Mouse (Mus musculus) hindbrain, embryonic 10.5 days (tissue): Measurements from ENCODE around the gene Gimap8. TPM values are rescaled to one million over a fixed set of nuclear protein-coding genes. Genes with fewer than 3 reads are reported as not detected.

ENCODE experiments used
- DNase-seq: peaks from one replicate; pipeline ENCODE4 v3.0.0-alpha.2; 2017; ENCODE audit warnings: low spot score
- H3K27ac ChIP-seq: fragments of 300-500 bp; sonication (generic); 2 replicates; pipeline ENCODE4 v1.5.1; 2016; ENCODE audit warnings: mild to moderate bottlenecking, moderate library complexity
- H3K27me3 ChIP-seq: fragments of 300-500 bp; sonication (generic); 2 replicates; pipeline ENCODE4 v1.6.1; 2016; ENCODE audit warnings: mild to moderate bottlenecking; ENCODE audit not compliant: poor library complexity, insufficient read depth, severe bottlenecking
- H3K36me3 ChIP-seq: fragments of 300-500 bp; sonication (generic); 2 replicates; pipeline ENCODE4 v1.6.1; 2016; ENCODE audit warnings: mild to moderate bottlenecking, moderate library complexity
- H3K4me1 ChIP-seq: fragments of 300-500 bp; sonication (generic); replicated peaks from 2 replicates; pipeline ENCODE4 v1.6.1; 2016; ENCODE audit warnings: mild to moderate bottlenecking
- H3K4me3 ChIP-seq: fragments of 300-500 bp; sonication (generic); 2 replicates; pipeline ENCODE4 v1.5.1; 2016; ENCODE audit warnings: mild to moderate bottlenecking, moderate library complexity
- H3K9me3 ChIP-seq: fragments of 300-500 bp; sonication (generic); 2 replicates; pipeline ENCODE4 v1.6.1; 2016; ENCODE audit warnings: mild to moderate bottlenecking, moderate library complexity
- WGBS: fragments of 180-500 bp; shearing (Covaris S2); methylation state at CpG from one replicate; pipeline ENCODE4 v1.1.7; 2016; 5-methylcytosine and 5-hydroxymethylcytosine counted together
- polyA plus RNA-seq: library from polyadenylated mRNA; unstranded; fragments of >200 nt; fragmentation: Nextera tagmentation; extraction: Ambion mirVana; gene quantifications from 2 replicates; pipeline ENCODE4 v1.2.1, GENCODE M21; 2016

The Gimap8 gene
- polyA plus RNA-seq, 1 experiment from 2014 or later = 0.37 TPM

GRCm38 (mm10) chr6:48626464-48626863 is 20.6 kb upstream of the Gimap8 start, which contains the start of gene AI854703:
TSS of gene AI854703 (plus strand) at chr6:48626764.
- H3K9me3 ChIP-seq = no peaks in the 10 kb centered on the region
- peaks cover 7% of the 10 kb centered on the region; the same call in 1 of the 2 replicates for H3K36me3 ChIP-seq
- peaks cover 66% of the 10 kb centered on the region for H3K27me3 ChIP-seq
- H3K27ac ChIP-seq = peak within 1 kb of the TSS; percentile 50; the same call in 1 of the 2 replicates
- 35% methylated on average over 8 of the region's 8 CpGs for WGBS
- H3K4me1 ChIP-seq = peaks cover 30% of the 10 kb centered on the region
- H3K4me3 ChIP-seq = peak within 1 kb of the TSS; percentile 55
- no peak for DNase-seq

GRCm38 (mm10) chr6:48626984-48627383 is 20.1 kb upstream of the Gimap8 start:
- WGBS = under 1% methylated on average over 32 of the region's 32 CpGs
- Histone ChIP-seq H3K27me3 (peaks cover 71% of the 10 kb centered on the region), H3K27ac (peak overlapping the region; percentile 50; the same call in 1 of the 2 replicates)

GRCm38 (mm10) chr6:48627511-48627924 is 19.5 kb upstream of the Gimap8 start:
- no peaks in the 10 kb centered on the region for H3K36me3 ChIP-seq
- H3K4me1 ChIP-seq = peaks cover 30% of the 10 kb centered on the region
- H3K27me3 ChIP-seq = peaks cover 72% of the 10 kb centered on the region
- H3K9me3 ChIP-seq = no peaks in the 10 kb centered on the region
- WGBS = 6% methylated on average over 7 of the region's 7 CpGs
- H3K27ac ChIP-seq = peak overlapping the region; percentile 50; the same call in 1 of the 2 replicates
- peak overlapping the region; percentile 55 for H3K4me3 ChIP-seq
- DNase-seq = no peak

More at GRCm38 (mm10) chr6:48626984-48627383, 20.1 kb upstream of the Gimap8 start:
- H3K4me3 ChIP-seq = peak overlapping the region; percentile 55
- H3K9me3 ChIP-seq = no peaks in the 10 kb centered on the region
- peak; percentile 61 for DNase-seq
- peaks cover 2% of the 10 kb centered on the region; the same call in 1 of the 2 replicates for H3K36me3 ChIP-seq
- H3K4me1 ChIP-seq = peaks cover 30% of the 10 kb centered on the region

GRCm38 (mm10) chr6:48628377-48628776 is 18.7 kb upstream of the Gimap8 start:
- peaks cover 72% of the 10 kb centered on the region for H3K27me3 ChIP-seq
- DNase-seq = no peak
- no peaks in the 10 kb centered on the region for H3K36me3 ChIP-seq
- peaks cover 30% of the 10 kb centered on the region for H3K4me1 ChIP-seq
- H3K4me3 ChIP-seq = no peak overlapping the region
- no peak overlapping the region for H3K27ac ChIP-seq
- 89% methylated on average over 3 of the region's 3 CpGs for WGBS
- no peaks in the 10 kb centered on the region for H3K9me3 ChIP-seq

- Histone ChIP-seq H3K36me3 (no peaks in the 10 kb centered on the region), H3K9me3 (no peaks in the 10 kb centered on the region), H3K4me3 (peak overlapping the region; percentile 57), H3K27ac (peak overlapping the region; percentile 73), H3K27me3 (peaks cover 72% of the 10 kb centered on the region), H3K4me1 (peaks cover 30% of the 10 kb centered on the region)
- DNase-seq = peak; percentile 43
- 5% methylated on average over 54 of the region's 54 CpGs for WGBS
These were observed 18.0 kb upstream of the Gimap8 start for GRCm38 (mm10) chr6:48628808-48629660.

- H3K27me3 ChIP-seq = peaks cover 72% of the 10 kb centered on the region
- H3K4me3 ChIP-seq = peak overlapping the region; percentile 57
- peak overlapping the region; percentile 73 for H3K27ac ChIP-seq
- H3K4me1 ChIP-seq = peaks cover 30% of the 10 kb centered on the region
- no peaks in the 10 kb centered on the region for H3K36me3 ChIP-seq
- DNase-seq = no peak
- WGBS = 23% methylated on average over 13 of the region's 13 CpGs
- no peaks in the 10 kb centered on the region for H3K9me3 ChIP-seq
These were observed 17.4 kb upstream of the Gimap8 start for GRCm38 (mm10) chr6:48629661-48630034.

- H3K4me1 ChIP-seq = peaks cover 30% of the 10 kb centered on the region
- no peak overlapping the region for H3K4me3 ChIP-seq
- WGBS = 89% methylated on average over 8 of the region's 8 CpGs
- no peaks in the 10 kb centered on the region for H3K36me3 ChIP-seq
- H3K27ac ChIP-seq = no peak overlapping the region
- no peak for DNase-seq
- H3K27me3 ChIP-seq = peaks cover 62% of the 10 kb centered on the region
- no peaks in the 10 kb centered on the region for H3K9me3 ChIP-seq
These were observed 16.2 kb upstream of the Gimap8 start for GRCm38 (mm10) chr6:48630831-48631230.

GRCm38 (mm10) chr6:48635105-48635504 is 11.9 kb upstream of the Gimap8 start:
- H3K4me1 ChIP-seq = peaks cover 22% of the 10 kb centered on the region
- H3K9me3 ChIP-seq = no peaks in the 10 kb centered on the region
- H3K36me3 ChIP-seq = no peaks in the 10 kb centered on the region
- H3K27me3 ChIP-seq = peaks cover 19% of the 10 kb centered on the region
- 87% methylated on average over 2 of the region's 2 CpGs for WGBS
- no peak overlapping the region for H3K4me3 ChIP-seq
- no peak for DNase-seq
- no peak overlapping the region for H3K27ac ChIP-seq

GRCm38 (mm10) chr6:48636515-48636914 is 10.5 kb upstream of the Gimap8 start:
- no peak overlapping the region for H3K27ac ChIP-seq
- peak; percentile 26 for DNase-seq
- 36% methylated on average over 6 of the region's 6 CpGs for WGBS

GRCm38 (mm10) chr6:48637811-48638500 is 9.1 kb upstream of the Gimap8 start:
- DNase-seq = no peak
- Histone ChIP-seq H3K4me1 (peaks cover 22% of the 10 kb centered on the region), H3K4me3 (no peak overlapping the region), H3K27ac (no peak overlapping the region), H3K27me3 (no peaks in the 10 kb centered on the region), H3K9me3 (no peaks in the 10 kb centered on the region), H3K36me3 (no peaks in the 10 kb centered on the region)
- WGBS = 59% methylated on average over 6 of the region's 6 CpGs

More at GRCm38 (mm10) chr6:48636515-48636914, 10.5 kb upstream of the Gimap8 start:
- Histone ChIP-seq H3K4me3 (no peak overlapping the region), H3K9me3 (no peaks in the 10 kb centered on the region), H3K36me3 (no peaks in the 10 kb centered on the region), H3K27me3 (peaks cover 6% of the 10 kb centered on the region), H3K4me1 (peaks cover 22% of the 10 kb centered on the region)

- Histone ChIP-seq H3K36me3 (no peaks in the 10 kb centered on the region), H3K4me1 (peaks cover 22% of the 10 kb centered on the region), H3K27me3 (no peaks in the 10 kb centered on the region), H3K27ac (no peak overlapping the region), H3K9me3 (no peaks in the 10 kb centered on the region), H3K4me3 (no peak overlapping the region)
- no peak for DNase-seq
- 75% methylated on average over 2 of the region's 2 CpGs for WGBS
These were observed 8.5 kb upstream of the Gimap8 start for GRCm38 (mm10) chr6:48638553-48638952.

- WGBS = 80% methylated on average over 6 of the region's 6 CpGs
- H3K4me1 ChIP-seq = peaks cover 19% of the 10 kb centered on the region
- H3K9me3 ChIP-seq = no peaks in the 10 kb centered on the region
- H3K36me3 ChIP-seq = no peaks in the 10 kb centered on the region
- DNase-seq = no peak
- H3K27me3 ChIP-seq = peaks cover 6% of the 10 kb centered on the region; the same call in 1 of the 2 replicates
- H3K4me3 ChIP-seq = no peak overlapping the region
- no peak overlapping the region for H3K27ac ChIP-seq
These were observed 5.6 kb upstream of the Gimap8 start for GRCm38 (mm10) chr6:48641391-48641790.
